Mouse (Mus musculus): ENCODE data around the gene Uggt2.

DNA sequence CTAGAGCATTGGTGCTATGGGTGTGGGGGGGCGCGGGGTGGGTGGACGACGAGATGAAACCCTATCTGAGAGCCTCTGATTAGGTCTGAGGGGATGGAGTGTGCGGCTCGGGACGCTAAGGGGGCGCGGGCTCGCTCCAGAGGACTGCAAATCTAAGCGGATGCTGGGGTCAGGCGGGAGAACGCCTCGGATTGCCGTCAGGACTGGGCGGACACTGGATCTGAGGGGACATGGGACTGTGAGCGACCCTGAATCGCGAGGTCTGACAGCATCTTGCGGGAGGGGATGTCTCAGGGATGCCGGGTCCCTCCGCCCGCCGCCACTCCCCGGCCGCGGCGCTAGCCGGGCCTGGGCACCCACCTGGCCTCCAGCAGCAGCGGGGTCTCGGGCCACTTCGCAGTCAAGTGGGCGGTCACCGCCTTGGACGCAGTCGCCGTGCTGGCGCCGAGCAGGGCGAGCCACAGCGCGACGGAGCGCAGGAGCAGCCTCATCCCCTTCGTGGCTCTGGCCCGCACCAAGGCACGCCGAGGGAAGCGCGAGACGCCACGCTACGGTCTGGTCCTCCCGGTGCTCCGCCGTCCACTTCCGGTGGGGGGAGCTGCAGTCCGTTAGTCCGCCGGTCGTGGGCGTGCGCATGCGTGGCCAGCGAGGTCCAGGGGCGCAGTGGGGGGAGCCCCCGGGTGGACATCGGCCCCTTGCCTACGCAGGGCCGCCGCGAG lies at the start of gene Uggt2:
- TF ChIP-seq POLR2A (IDR thresholded peaks at IDR 0.05; ENCODE audit: borderline replicate concordance, insufficient read depth, low read length) (peak; percentile 73), CTCF (IDR thresholded peaks at IDR 0.05; ENCODE audit: borderline replicate concordance, insufficient read depth, low read depth, low read length) (peak; percentile 82)

Measured in cerebellum, adult 2 months (tissue).